Mouse (Mus musculus) embryo, embryonic 10.5 days (tissue): Measurements from ENCODE around the gene Zmpste24.
"Not testable (repeated sequence)": the region's sequence is repeated elsewhere in the genome, so short reads cannot be mapped to it uniquely, and the experiment has no call there.

Experiments
- DNase-seq: peaks from one replicate; pipeline ENCODE4 v3.0.0-alpha.2; 2015; ENCODE audit warnings: low spot score

The Zmpste24 gene

GRCm38 (mm10) chr4:121097650-121098378 lies at the start of gene Zmpste24:
Gene Zmpste24, minus strand, starts transcription at chr4:121098241.
- DNase-seq, result peak; percentile 97

DNA sequence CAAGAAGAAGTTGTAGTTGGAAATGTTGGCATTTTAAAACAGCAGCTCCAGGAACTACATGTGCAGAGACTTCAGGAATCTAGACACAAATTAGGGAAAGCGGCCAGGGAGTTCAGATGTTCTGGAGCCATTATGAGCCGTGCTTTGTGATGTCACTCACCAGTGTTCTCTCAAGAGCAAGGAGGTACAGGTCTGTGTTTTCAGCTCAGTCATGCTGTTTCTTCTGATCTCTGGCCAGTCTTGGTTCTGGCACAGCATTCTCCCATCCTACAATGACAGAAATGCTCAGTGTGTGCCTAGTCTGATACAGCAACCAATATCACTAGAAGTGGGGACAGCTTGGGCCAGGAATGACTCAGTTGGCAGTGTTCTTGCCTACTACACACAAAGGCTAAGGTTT lies 11.1 kb upstream of the Zmpste24 start, which contains the start of gene Tmco2:
Gene Tmco2, minus strand, starts transcription at position 101 of the 400 bp plus-strand sequence.
- DNase-seq, result no peak

DNA sequence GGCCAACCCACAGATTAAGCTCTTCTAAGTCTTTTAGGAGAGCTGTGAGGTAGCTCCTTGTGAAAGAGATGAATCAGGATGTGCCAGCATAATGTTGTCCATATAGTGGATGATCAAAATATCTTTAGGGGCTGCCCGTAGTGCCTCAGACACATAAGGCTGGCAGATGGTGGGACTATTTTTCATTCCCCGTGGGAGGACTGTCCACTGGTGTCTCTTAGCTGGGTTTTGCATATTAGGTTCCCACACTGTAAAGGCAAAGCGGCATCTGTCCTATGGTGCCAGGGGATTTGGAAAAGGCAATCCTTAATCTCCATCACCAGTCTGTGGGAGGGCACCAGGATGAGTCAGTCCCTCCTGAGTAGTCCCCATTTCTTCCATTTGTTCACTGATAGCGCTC lies 5.3 kb upstream of the Zmpste24 start:
- no peak for DNase-seq

- DNase-seq, result no peak
Observed at GRCm38 (mm10) chr4:121090211-121090610, 7.8 kb downstream of the Zmpste24 start.

GRCm38 (mm10) chr4:121088696-121089095 lies 9.3 kb downstream of the Zmpste24 start:
- DNase-seq, result no peak

- no peak for DNase-seq
Observed at GRCm38 (mm10) chr4:121084506-121084905, 13.5 kb downstream of the Zmpste24 start.

GRCm38 (mm10) chr4:121080395-121080794 lies 17.6 kb downstream of the Zmpste24 start:
- DNase-seq, result no peak

DNA sequence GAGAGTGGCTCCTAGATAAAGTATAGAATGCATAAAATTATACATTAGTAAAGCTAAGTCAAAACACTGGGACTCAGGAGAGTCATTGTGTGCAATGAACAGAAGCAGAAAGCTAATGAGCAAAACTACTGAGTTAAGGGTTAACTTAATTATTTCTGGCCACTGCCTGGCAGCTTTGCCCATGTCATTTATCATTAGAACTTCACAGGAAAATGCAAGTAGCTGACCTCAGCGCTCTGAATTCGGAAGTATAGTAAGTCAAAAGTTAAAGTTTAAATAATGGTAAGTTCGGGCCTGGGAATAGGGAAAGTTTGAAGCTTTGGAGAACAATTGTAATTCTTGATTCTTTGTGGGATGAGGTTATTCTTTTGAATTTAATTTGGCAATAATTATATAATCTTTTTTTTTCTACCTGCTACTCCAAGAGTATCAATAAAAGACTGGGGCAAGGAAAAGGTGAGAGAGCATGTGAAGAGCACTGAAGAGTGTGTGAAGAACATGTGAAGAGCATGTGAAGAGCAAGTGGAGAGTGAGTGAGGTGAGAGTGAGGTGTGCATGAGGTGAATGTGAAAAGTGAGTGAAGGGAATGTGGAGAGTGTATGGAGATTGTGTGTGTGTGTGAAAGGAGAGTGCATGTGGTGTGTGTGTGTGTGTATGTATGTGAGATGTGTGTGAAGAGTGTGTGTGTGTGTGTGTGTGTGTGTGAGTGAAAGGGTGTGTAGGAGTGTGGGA lies 20.0 kb downstream of the Zmpste24 start:
- no peak for DNase-seq

DNA sequence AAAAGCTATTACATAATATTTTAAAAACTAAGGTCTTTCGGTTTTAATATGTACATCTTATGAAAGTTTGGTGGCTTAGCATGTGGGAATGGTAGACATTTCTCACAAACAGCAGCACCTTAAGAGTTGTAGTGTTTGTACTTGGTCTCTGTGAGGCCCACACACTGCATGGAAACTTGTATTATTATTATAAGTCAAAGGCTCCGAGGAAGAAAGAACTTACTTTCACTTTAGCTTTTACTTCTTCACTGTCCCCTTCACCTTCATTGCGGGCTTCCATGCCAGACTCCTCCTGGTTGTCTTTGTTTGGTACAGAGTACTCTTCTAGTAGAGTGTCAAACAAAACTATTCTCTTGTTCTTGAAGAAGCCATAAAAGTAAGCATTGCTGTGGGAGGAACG lies 23.8 kb downstream of the Zmpste24 start:
- DNase-seq, result no peak

DNA sequence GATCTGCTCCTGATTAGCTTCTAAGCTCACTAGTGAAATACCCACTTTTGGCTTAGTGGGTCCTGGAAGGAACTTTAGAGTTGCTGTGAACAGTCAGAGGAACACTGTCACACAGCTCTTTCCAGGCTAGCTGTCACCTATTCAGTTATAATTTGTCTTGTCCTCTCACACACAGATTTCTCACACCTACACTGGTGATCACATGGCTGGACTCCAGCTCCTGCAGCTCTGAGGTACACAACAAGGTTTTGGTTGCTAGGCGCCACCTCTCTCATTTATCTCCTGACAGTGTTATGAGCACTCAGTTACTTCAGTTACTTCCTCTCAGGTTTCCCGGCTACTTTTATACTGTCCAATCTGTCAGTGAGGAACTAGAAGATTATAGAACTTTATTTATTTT lies 32.7 kb downstream of the Zmpste24 start:
- no peak for DNase-seq

GRCm38 (mm10) chr4:121059218-121059617 lies 38.8 kb downstream of the Zmpste24 start:
- not testable (repeated sequence) for DNase-seq

DNA sequence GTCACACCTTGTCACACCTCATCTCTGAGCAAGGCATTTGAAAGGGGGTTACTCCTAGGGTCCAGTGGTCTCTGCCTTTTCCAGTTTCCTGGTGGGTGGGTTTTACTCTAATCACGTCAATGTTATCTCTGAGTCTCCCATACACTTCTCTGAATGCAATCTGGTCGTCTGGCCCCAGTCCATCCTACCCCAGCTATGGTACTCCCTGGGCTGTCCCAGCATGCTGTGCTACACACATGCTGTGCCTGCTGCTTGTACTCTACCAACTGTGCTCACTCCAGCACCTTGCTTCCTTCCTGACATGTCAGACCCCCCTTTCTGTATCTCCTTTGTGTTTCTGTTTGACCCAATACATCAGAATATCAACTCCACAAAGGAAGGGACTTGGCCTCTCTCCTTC lies 41.0 kb downstream of the Zmpste24 start:
- DNase-seq, result no peak

- DNase-seq, result peak; percentile 17
Observed at GRCm38 (mm10) chr4:121056342-121056741, 41.7 kb downstream of the Zmpste24 start.

GRCm38 (mm10) chr4:121052454-121053323 lies 45.4 kb downstream of the Zmpste24 start:
- DNase-seq, result peak; percentile 23

DNA sequence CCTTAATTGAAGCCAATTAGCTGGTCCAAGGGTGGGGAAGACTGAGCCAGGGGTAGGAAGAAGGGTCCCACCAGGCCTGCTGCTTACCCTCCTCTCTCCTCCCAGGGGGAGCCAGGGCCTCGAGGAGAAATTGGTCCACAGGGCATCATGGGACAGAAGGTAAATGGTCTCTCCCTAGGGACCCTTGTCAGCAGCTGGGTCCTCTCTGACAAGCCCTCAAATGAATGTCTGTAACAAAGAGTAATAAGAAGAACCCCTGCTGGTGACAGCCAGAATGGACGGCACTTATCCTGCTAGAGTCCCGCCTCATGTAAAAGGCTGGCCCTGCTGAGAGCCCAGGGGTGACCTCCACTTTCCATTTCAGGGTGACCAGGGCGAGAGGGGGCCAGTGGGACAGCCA lies 46.2 kb downstream of the Zmpste24 start:
- peak; percentile 34 for DNase-seq

GRCm38 (mm10) chr4:121042946-121043345 lies 55.1 kb downstream of the Zmpste24 start:
- no peak for DNase-seq

DNA sequence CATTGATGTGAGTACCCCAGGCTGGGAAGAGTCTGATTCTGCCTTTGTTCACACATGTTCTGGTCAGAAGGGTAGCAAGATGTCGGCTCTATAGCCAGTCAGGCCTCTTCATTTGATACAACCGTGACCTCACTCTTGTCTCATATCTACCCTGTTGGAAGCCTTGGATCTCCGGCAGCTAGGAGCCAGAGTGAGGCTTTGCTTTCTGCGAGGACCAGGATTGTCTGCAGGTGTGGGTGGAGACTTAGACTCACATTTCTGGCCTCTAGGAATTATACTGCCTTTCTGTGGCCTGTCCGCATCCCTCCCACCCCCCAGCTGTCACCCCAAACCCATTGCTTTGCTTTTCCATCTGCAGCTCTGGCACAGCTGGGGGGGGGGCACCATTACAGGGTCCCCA lies 55.6 kb downstream of the Zmpste24 start:
- no peak for DNase-seq

DNA sequence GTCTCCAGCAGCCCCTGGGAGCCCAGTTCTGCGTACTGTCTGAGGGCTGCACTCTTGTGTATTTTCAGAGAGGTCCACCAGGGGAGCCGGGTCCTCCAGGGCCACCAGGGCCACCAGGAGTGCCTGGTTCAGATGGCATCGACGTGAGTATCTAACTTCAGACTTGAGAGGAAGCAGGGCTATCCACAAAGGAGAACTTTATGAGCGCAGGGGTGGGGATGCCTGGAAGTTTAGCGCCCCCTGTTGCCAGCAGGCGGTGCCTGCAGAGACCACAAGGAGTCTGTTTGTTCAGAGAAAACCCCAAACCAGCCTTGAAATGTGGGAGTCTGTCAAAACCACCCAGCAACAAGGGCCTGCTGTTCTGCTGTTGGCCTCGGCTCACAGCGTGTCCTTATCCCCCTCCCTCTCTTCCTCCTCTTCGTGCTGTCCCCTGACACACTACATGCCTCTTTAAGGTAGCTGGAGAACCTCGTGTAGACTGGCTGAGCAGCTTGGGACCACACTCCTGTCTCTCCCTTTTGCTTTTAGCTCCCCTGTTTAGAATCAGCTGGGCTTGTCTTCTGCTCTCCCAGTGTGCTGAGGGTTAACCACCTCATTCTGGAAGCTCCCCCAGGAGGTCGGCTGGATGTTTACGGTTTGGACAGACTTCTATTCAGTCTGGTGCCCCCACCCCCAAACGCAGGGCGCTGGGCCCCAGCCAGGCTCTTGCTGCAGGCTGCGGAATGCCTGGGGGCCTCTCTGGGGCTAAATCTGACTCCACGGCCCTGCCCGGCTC lies 57.0 kb downstream of the Zmpste24 start:
- DNase-seq, result peak; percentile 85

GRCm38 (mm10) chr4:121040323-121040722 lies 57.7 kb downstream of the Zmpste24 start:
- DNase-seq, result peak; percentile 12

GRCm38 (mm10) chr4:121039331-121040115 lies 58.5 kb downstream of the Zmpste24 start, which contains the start of gene Col9a2:
Gene Col9a2, plus strand, starts transcription at chr4:121039385.
- peak; percentile 49 for DNase-seq

- DNase-seq, result no peak
Observed at GRCm38 (mm10) chr4:121033006-121033405, 65.0 kb downstream of the Zmpste24 start.
